Mouse (Mus musculus): ENCODE measurements around the gene Trmt10a. TPM values are rescaled to one million over a fixed set of nuclear protein-coding genes. Genes with fewer than 3 reads are reported as not detected.

Trmt10a gene
- total RNA-seq, 2 experiments from 2014 or later = 2.1 to 7.4 TPM

- ATAC-seq (ENCODE audit: poor library complexity, severe bottlenecking) = no peak
Measured at GRCm38 (mm10) chr3:138193683-138194302, 50.5 kb downstream of the Trmt10a start, which contains the start of gene 4930579F01Rik. TSS of gene 4930579F01Rik (minus strand) at chr3:138193825.

GRCm38 (mm10) chr3:138197093-138197492 lies 53.8 kb downstream of the Trmt10a start:
- ATAC-seq (ENCODE audit: poor library complexity, severe bottlenecking) = no peak

- no peak for ATAC-seq (ENCODE audit: poor library complexity, severe bottlenecking)
Measured at GRCm38 (mm10) chr3:138197556-138197955, 54.3 kb downstream of the Trmt10a start.

DNA sequence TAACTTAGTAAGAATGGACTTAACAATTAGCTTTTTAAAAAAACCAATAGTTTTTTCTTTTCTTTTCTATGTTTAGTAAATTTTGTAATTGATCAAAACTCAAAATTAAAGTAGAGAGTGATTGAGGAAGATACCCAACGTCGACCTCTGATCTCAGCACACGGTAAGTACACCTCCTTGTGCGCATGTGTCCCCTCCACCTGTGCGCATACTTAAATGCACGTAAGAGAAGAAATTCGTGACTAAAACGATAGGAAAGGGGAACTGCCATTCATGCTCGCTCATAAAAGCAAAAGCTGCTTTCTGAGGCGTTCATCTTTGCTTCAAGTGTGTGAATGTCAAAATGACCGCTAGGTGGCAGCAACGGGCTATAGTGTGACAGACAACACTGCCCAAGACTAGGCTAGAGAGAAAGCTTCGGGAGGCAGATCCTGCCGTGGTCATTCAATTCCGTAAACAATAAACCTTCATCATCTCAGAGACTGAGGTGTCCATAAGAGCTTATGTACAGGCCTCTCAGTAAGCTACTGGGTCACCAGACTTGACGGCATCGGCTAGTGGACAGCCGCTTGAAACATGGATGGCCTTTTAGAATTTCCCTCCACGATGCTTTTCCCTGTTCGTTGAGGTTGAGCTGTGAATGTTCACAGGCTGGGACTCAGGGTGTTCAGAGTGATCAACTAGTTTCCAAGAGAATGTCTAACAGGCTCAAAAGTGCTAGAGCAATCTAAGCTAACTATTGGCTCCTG lies 54.9 kb downstream of the Trmt10a start:
- peak; percentile 91 for ATAC-seq (ENCODE audit: poor library complexity, severe bottlenecking)

- ATAC-seq (ENCODE audit: poor library complexity, severe bottlenecking) = no peak
Measured at GRCm38 (mm10) chr3:138198722-138199068, 55.4 kb downstream of the Trmt10a start.

DNA sequence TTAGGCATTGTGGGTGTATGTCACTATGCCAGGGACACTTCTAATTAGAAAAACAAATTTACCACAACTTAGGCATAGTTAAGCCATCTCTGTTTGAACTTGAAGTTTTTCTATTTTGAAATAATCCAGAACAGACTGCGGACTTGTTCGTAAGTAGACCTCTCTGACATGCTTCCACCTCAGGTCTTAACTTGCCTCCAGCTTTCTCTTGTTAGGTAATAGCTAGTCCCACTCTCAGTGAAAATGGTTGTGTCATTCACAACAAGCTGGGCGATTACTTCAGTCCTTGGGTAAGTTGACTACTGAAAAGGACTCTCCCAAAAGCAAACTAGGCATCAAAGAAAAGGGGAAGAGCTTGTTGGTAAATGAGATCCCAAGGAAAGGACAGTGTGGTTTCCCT lies 65.6 kb downstream of the Trmt10a start:
- ATAC-seq (ENCODE audit: poor library complexity, severe bottlenecking) = no peak

Other genes starting within 250 kb of the Trmt10a start
- gene Lamtor3, start 224.9 kb upstream of the Trmt10a start, total RNA-seq (2015) = 107 and 129 TPM in 2 replicates
- 102 and 112 TPM in 2 replicates for gene Lamtor3, start 224.9 kb upstream of the Trmt10a start, total RNA-seq (2017)
- 74.2 and 74.8 TPM in 2 replicates for gene Dapp1, start 161.9 kb upstream of the Trmt10a start, total RNA-seq (2015)
- gene Dapp1, start 161.9 kb upstream of the Trmt10a start, total RNA-seq (2017) = 95.7 and 112 TPM in 2 replicates
- not detected in 2 replicates for gene 1110002E22Rik, start 78.4 kb upstream of the Trmt10a start, total RNA-seq (2015)
- not detected in 2 replicates for gene 1110002E22Rik, start 78.4 kb upstream of the Trmt10a start, total RNA-seq (2017)
- not detected in 2 replicates for gene Gm5105, start 76.1 kb upstream of the Trmt10a start, total RNA-seq (2015)
- gene Gm5105, start 76.1 kb upstream of the Trmt10a start, total RNA-seq (2017) = not detected in 2 replicates
- gene Mttp, start 1.5 kb downstream of the Trmt10a start, total RNA-seq (2015) = 1.0 and 1.2 TPM in 2 replicates
- 1.1 and 1.2 TPM in 2 replicates for gene Mttp, start 1.5 kb downstream of the Trmt10a start, total RNA-seq (2017)
- not detected in 2 replicates for gene 4930579F01Rik, start 50.4 kb downstream of the Trmt10a start, total RNA-seq (2015)
- gene 4930579F01Rik, start 50.4 kb downstream of the Trmt10a start, total RNA-seq (2017) = not detected in 2 replicates
- not detected in 2 replicates for gene Adh7, start 74.3 kb downstream of the Trmt10a start, total RNA-seq (2015)
- not detected in 2 replicates for gene Adh7, start 74.3 kb downstream of the Trmt10a start, total RNA-seq (2017)
- 0.96 TPM in 1 of 2 replicates, not detected in the other for gene Adh1, start 117.5 kb downstream of the Trmt10a start, total RNA-seq (2015)
- not detected in 2 replicates for gene Adh1, start 117.5 kb downstream of the Trmt10a start, total RNA-seq (2017)
- gene Adh6a, start 169.8 kb downstream of the Trmt10a start, total RNA-seq (2015) = not detected in 2 replicates
- gene Adh6a, start 169.8 kb downstream of the Trmt10a start, total RNA-seq (2017) = not detected in 2 replicates
- not detected in 2 replicates for gene Adh6b, start 198.3 kb downstream of the Trmt10a start, total RNA-seq (2015)
- gene Adh6b, start 198.3 kb downstream of the Trmt10a start, total RNA-seq (2017) = not detected in 2 replicates

Measured in megakaryocyte, adult 5-6 weeks (primary cell).